Mouse (Mus musculus) brain, embryonic 14.5 days (tissue): ENCODE measurements at regions not wholly inside any gene's neighbourhood (a gene's known extent, or its start where the extent isn't known, plus 50 kb on each side); places are given as distances from the start of the nearest gene placed in this dataset.

Source experiments
- CTCF ChIP-seq: fragments of 200-500 bp; IDR thresholded peaks from 2 replicates; pipeline ENCODE4 v1.5.1; 2012; ENCODE audit warnings: inconsistent platforms, mild to moderate bottlenecking, moderate library complexity, borderline replicate concordance; ENCODE audit not compliant: insufficient read depth, insufficient read length; ENCODE audit errors: extremely low read depth
- POLR2A ChIP-seq: fragments of 200-500 bp; IDR thresholded peaks from 2 replicates; pipeline ENCODE4 v1.6.1; 2012; ENCODE audit warnings: mild to moderate bottlenecking, inconsistent platforms, borderline replicate concordance; ENCODE audit not compliant: poor library complexity, insufficient read depth, insufficient read length, severe bottlenecking; ENCODE audit errors: extremely low read depth

DNA sequence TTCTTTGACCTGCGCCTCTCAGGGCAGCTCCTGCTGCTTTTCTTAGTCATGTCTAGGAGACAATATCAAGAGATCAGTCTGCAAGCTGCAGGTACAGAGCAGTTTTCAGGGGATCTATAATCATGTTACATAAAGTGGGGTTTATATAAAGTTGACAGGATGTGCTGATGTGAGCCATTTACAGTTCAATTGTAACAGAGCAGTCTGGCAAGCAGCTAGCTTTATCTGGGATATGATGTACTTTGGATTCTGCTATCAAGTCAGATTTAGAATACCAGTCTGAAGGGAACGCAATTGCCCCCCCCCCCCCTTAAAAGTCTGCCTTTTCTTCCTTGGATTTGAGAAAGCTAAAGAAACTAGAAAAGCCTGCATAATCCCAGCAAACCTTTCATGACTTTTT lies 77.6 kb upstream of the Acvr2a start:
- TF ChIP-seq POLR2A (no peak), CTCF (no peak)
